Mouse (Mus musculus): Measurements from ENCODE around the gene Exoc7. TPM values are rescaled to one million over a fixed set of nuclear protein-coding genes. Genes with fewer than 3 reads are reported as not detected.
A peak's percentile ranks its signal among the peaks of the same experiment; 100 is the strongest.

Exoc7 gene
- polyA plus RNA-seq (2015; fragmentation: Nextera tagmentation; extraction: Ambion mirVana), result 114 and 116 TPM in 2 replicates

DNA sequence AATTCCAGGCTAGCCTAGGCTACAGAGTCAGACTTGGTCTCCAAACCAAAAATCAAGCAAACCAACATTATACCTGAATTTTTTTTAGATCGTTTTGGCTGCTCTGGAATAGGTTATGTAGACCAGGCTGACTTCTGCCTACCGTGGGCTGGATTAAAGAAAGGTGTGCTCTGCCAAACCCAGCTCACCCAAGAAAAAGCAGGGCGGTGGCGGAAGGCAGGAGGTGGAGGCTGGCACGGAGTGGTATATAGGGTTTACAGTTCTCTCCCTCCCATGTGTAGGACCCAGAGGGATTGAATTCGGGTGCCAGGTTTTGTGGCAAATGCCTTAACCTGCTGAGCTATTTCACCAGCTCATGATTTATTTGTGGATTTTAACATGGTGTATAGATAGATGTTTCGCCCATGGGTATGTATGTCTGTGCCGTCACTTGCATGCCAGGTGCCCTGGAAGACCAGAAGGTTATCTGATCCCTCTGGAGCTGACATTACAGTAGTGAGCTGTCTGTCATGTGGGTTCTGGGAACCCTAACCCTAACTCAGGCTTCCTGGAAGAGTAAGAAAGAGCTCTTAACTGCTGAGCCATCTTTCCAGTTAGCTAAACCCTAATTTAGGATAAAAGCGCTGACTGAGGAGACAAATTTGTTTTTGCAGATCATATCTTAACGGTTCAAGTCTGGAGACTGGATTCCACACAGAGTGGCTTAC lies at the start of gene Exoc7:
Exoc7 (minus strand) TSS at position 215 of the 707 bp plus-strand sequence.
- 86% methylated on average over 10 of the region's 10 CpGs for WGBS
- no peaks in the 10 kb centered on the region for H3K27me3 ChIP-seq (replicated peaks; ENCODE audit: control insufficient read depth, insufficient read depth, low read length)
- H3K27ac ChIP-seq (ENCODE audit: low read length), result peak within 1 kb of the TSS; percentile 42
- peak within 1 kb of the TSS; percentile 80 for H3K4me3 ChIP-seq (replicated peaks; ENCODE audit: low read length)
- peaks cover 21% of the 10 kb centered on the region for H3K36me3 ChIP-seq (ENCODE audit: control insufficient read depth, insufficient read depth)
- H3K9ac ChIP-seq (replicated peaks; ENCODE audit: low read depth, low read length), result peak within 1 kb of the TSS; percentile 81
- ATAC-seq, result peak; percentile 10; the same call in 1 of the 2 replicates
- H3K4me2 ChIP-seq (ENCODE audit: low read length), result peak within 1 kb of the TSS; percentile 84
- H3K4me1 ChIP-seq (replicated peaks; ENCODE audit: control insufficient read depth, insufficient read depth, low read length), result peaks cover 17% of the 10 kb centered on the region
- 0 out of 2 replicates have a peak, but pooled peaks cover 2% of the 10 kb centered on the region for H3K9me3 ChIP-seq (ENCODE audit: control insufficient read depth, low read length)

- ATAC-seq, result no peak
- H3K36me3 ChIP-seq (ENCODE audit: control insufficient read depth, insufficient read depth), result peaks cover 15% of the 10 kb centered on the region
- WGBS, result 37% methylated on average over 17 of the region's 17 CpGs
- H3K27me3 ChIP-seq (replicated peaks; ENCODE audit: control insufficient read depth, insufficient read depth, low read length), result no peaks in the 10 kb centered on the region
- no peak overlapping the region for H3K9ac ChIP-seq (replicated peaks; ENCODE audit: low read depth, low read length)
- H3K4me1 ChIP-seq (replicated peaks; ENCODE audit: control insufficient read depth, insufficient read depth, low read length), result 0 out of 2 replicates have a peak, but pooled peaks cover under 1% of the 10 kb centered on the region
- no peak overlapping the region for H3K4me2 ChIP-seq (ENCODE audit: low read length)
- H3K9me3 ChIP-seq (ENCODE audit: control insufficient read depth, low read length), result no peaks in the 10 kb centered on the region
- H3K4me3 ChIP-seq (replicated peaks; ENCODE audit: low read length), result no peak overlapping the region
- no peak overlapping the region for H3K27ac ChIP-seq (ENCODE audit: low read length)
Measured at GRCm38 (mm10) chr11:116354521-116354920, 47.5 kb upstream of the Exoc7 start.

- Histone ChIP-seq H3K4me2 (ENCODE audit: low read length) (no peak overlapping the region), H3K27me3 (replicated peaks; ENCODE audit: control insufficient read depth, insufficient read depth, low read length) (no peaks in the 10 kb centered on the region), H3K9me3 (ENCODE audit: control insufficient read depth, low read length) (no peaks in the 10 kb centered on the region), H3K9ac (replicated peaks; ENCODE audit: low read depth, low read length) (no peak overlapping the region), H3K4me3 (replicated peaks; ENCODE audit: low read length) (no peak overlapping the region), H3K4me1 (replicated peaks; ENCODE audit: control insufficient read depth, insufficient read depth, low read length) (no peaks in the 10 kb centered on the region), H3K27ac (ENCODE audit: low read length) (no peak overlapping the region), H3K36me3 (ENCODE audit: control insufficient read depth, insufficient read depth) (peaks cover 15% of the 10 kb centered on the region)
- 94% methylated on average over 8 of the region's 8 CpGs for WGBS
- ATAC-seq, result no peak
Measured at GRCm38 (mm10) chr11:116353535-116353934, 46.5 kb upstream of the Exoc7 start.

- H3K9ac ChIP-seq (replicated peaks; ENCODE audit: low read depth, low read length), result no peak overlapping the region
- ATAC-seq, result no peak
- WGBS, result 94% methylated on average over 5 of the region's 5 CpGs
- no peaks in the 10 kb centered on the region for H3K9me3 ChIP-seq (ENCODE audit: control insufficient read depth, low read length)
- H3K4me2 ChIP-seq (ENCODE audit: low read length), result no peak overlapping the region
- no peak overlapping the region for H3K4me3 ChIP-seq (replicated peaks; ENCODE audit: low read length)
- no peak overlapping the region for H3K27ac ChIP-seq (ENCODE audit: low read length)
- peaks cover 18% of the 10 kb centered on the region for H3K36me3 ChIP-seq (ENCODE audit: control insufficient read depth, insufficient read depth)
- no peaks in the 10 kb centered on the region for H3K27me3 ChIP-seq (replicated peaks; ENCODE audit: control insufficient read depth, insufficient read depth, low read length)
- H3K4me1 ChIP-seq (replicated peaks; ENCODE audit: control insufficient read depth, insufficient read depth, low read length), result no peaks in the 10 kb centered on the region
Measured at GRCm38 (mm10) chr11:116351294-116351693, 44.3 kb upstream of the Exoc7 start.

GRCm38 (mm10) chr11:116347955-116348354 lies 40.9 kb upstream of the Exoc7 start:
- Histone ChIP-seq H3K4me1 (replicated peaks; ENCODE audit: control insufficient read depth, insufficient read depth, low read length) (no peaks in the 10 kb centered on the region), H3K36me3 (ENCODE audit: control insufficient read depth, insufficient read depth) (peaks cover 13% of the 10 kb centered on the region), H3K4me2 (ENCODE audit: low read length) (no peak overlapping the region), H3K9ac (replicated peaks; ENCODE audit: low read depth, low read length) (no peak overlapping the region), H3K9me3 (ENCODE audit: control insufficient read depth, low read length) (no peaks in the 10 kb centered on the region), H3K27ac (ENCODE audit: low read length) (no peak overlapping the region), H3K27me3 (replicated peaks; ENCODE audit: control insufficient read depth, insufficient read depth, low read length) (no peaks in the 10 kb centered on the region), H3K4me3 (replicated peaks; ENCODE audit: low read length) (no peak overlapping the region)
- 80% methylated on average over 5 of the region's 5 CpGs for WGBS
- no peak for ATAC-seq

- no peaks in the 10 kb centered on the region for H3K27me3 ChIP-seq (replicated peaks; ENCODE audit: control insufficient read depth, insufficient read depth, low read length)
- H3K4me1 ChIP-seq (replicated peaks; ENCODE audit: control insufficient read depth, insufficient read depth, low read length), result no peaks in the 10 kb centered on the region
- no peak for ATAC-seq
- no peaks in the 10 kb centered on the region for H3K9me3 ChIP-seq (ENCODE audit: control insufficient read depth, low read length)
- 79% methylated on average over 7 of the region's 7 CpGs for WGBS
- no peak overlapping the region for H3K4me2 ChIP-seq (ENCODE audit: low read length)
- no peak overlapping the region for H3K9ac ChIP-seq (replicated peaks; ENCODE audit: low read depth, low read length)
- H3K4me3 ChIP-seq (replicated peaks; ENCODE audit: low read length), result no peak overlapping the region
- no peak overlapping the region for H3K27ac ChIP-seq (ENCODE audit: low read length)
- H3K36me3 ChIP-seq (ENCODE audit: control insufficient read depth, insufficient read depth), result peaks cover 16% of the 10 kb centered on the region
Measured at GRCm38 (mm10) chr11:116347012-116347411, 40.0 kb upstream of the Exoc7 start.

DNA sequence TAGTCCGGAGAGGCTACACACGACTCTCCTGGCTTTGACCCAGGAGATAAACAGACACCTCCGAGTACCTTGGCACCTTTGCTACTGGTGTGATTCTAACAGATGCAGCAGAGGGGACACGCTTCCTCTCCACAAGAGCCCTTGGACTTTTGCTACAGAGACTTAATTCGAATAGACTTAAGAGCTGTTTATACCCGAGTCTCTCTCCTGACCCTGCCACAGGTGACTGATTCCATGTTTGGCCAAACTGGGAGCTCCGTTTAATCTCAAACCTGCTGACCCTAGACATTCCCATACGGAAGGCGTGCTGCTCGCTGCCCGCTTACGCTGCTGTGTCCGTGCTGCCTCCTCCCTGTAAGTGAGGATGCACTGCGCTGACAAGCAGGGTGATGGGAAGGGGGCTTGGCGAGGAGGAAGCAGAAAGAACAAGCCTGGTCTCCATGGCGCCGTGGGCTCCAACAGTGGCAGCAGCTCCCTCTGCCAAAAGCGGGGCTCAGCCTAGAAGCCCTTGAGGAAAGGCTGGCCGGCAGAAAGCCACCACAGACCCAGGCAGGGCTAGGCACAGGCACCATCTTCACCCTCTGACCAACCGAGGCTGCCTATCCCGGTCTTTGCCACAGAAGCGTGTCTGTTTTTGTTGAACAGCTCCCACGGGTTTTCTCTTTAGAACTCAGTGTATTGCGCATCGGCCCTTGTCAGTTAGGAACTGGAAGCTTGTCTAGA lies 35.2 kb upstream of the Exoc7 start:
- no peak for ATAC-seq
- H3K4me2 ChIP-seq (ENCODE audit: low read length), result no peak overlapping the region
- H3K4me1 ChIP-seq (replicated peaks; ENCODE audit: control insufficient read depth, insufficient read depth, low read length), result no peaks in the 10 kb centered on the region
- no peak overlapping the region for H3K4me3 ChIP-seq (replicated peaks; ENCODE audit: low read length)
- H3K9ac ChIP-seq (replicated peaks; ENCODE audit: low read depth, low read length), result no peak overlapping the region
- H3K9me3 ChIP-seq (ENCODE audit: control insufficient read depth, low read length), result no peaks in the 10 kb centered on the region
- WGBS, result 73% methylated on average over 25 of the region's 25 CpGs
- H3K27me3 ChIP-seq (replicated peaks; ENCODE audit: control insufficient read depth, insufficient read depth, low read length), result no peaks in the 10 kb centered on the region
- H3K36me3 ChIP-seq (ENCODE audit: control insufficient read depth, insufficient read depth), result peaks cover 12% of the 10 kb centered on the region
- H3K27ac ChIP-seq (ENCODE audit: low read length), result no peak overlapping the region; the same call in 1 of the 2 replicates

- no peaks in the 10 kb centered on the region for H3K9me3 ChIP-seq (ENCODE audit: control insufficient read depth, low read length)
- ATAC-seq, result no peak
- no peak overlapping the region for H3K4me3 ChIP-seq (replicated peaks; ENCODE audit: low read length)
- H3K27ac ChIP-seq (ENCODE audit: low read length), result no peak overlapping the region
- peaks cover 36% of the 10 kb centered on the region for H3K4me1 ChIP-seq (replicated peaks; ENCODE audit: control insufficient read depth, insufficient read depth, low read length)
- 89% methylated on average over 6 of the region's 6 CpGs for WGBS
- H3K27me3 ChIP-seq (replicated peaks; ENCODE audit: control insufficient read depth, insufficient read depth, low read length), result peaks cover 12% of the 10 kb centered on the region
- H3K36me3 ChIP-seq (ENCODE audit: control insufficient read depth, insufficient read depth), result peaks cover 5% of the 10 kb centered on the region; the same call in 1 of the 2 replicates
- no peak overlapping the region for H3K9ac ChIP-seq (replicated peaks; ENCODE audit: low read depth, low read length)
- H3K4me2 ChIP-seq (ENCODE audit: low read length), result no peak overlapping the region
Measured at GRCm38 (mm10) chr11:116337531-116337930, 30.5 kb upstream of the Exoc7 start.

- H3K4me1 ChIP-seq (replicated peaks; ENCODE audit: control insufficient read depth, insufficient read depth, low read length), result peaks cover 42% of the 10 kb centered on the region
- H3K27ac ChIP-seq (ENCODE audit: low read length), result no peak overlapping the region
- no peak overlapping the region for H3K4me3 ChIP-seq (replicated peaks; ENCODE audit: low read length)
- no peak overlapping the region for H3K9ac ChIP-seq (replicated peaks; ENCODE audit: low read depth, low read length)
- peaks cover 2% of the 10 kb centered on the region; the same call in 1 of the 2 replicates for H3K36me3 ChIP-seq (ENCODE audit: control insufficient read depth, insufficient read depth)
- H3K27me3 ChIP-seq (replicated peaks; ENCODE audit: control insufficient read depth, insufficient read depth, low read length), result peaks cover 12% of the 10 kb centered on the region
- 57% methylated on average over 12 of the region's 12 CpGs for WGBS
- H3K9me3 ChIP-seq (ENCODE audit: control insufficient read depth, low read length), result no peaks in the 10 kb centered on the region
- no peak for ATAC-seq
- H3K4me2 ChIP-seq (ENCODE audit: low read length), result no peak overlapping the region
Measured at GRCm38 (mm10) chr11:116337000-116337399, 30.0 kb upstream of the Exoc7 start.
